Mouse (Mus musculus): ENCODE measurements around the gene Col23a1.
A peak's percentile ranks its signal among the peaks of the same experiment; 100 is the strongest.
"Not testable (repeated sequence)": the region's sequence is repeated elsewhere in the genome, so short reads cannot be mapped to it uniquely, and the experiment has no call there.

Gene Col23a1

GRCm38 (mm10) chr11:51619409-51620060, 329.8 kb downstream of the Col23a1 start, which contains the start of gene Nhp2:
Gene Nhp2, plus strand, starts transcription at chr11:51619735.
- peak; percentile 89 to 96 for DNase-seq (ENCODE audit: low spot score in 2 of 2)

GRCm38 (mm10) chr11:51620084-51620483, 330.4 kb downstream of the Col23a1 start:
- no peak for DNase-seq (ENCODE audit: low spot score in 2 of 2)

- DNase-seq (ENCODE audit: low spot score in 2 of 2), result no peak
Observed at GRCm38 (mm10) chr11:51621776-51622175, 332.1 kb downstream of the Col23a1 start.

- peak; percentile 82 for DNase-seq (ENCODE audit: low spot score in 2 of 2)
Observed at GRCm38 (mm10) chr11:51622971-51623491, 333.3 kb downstream of the Col23a1 start.

- no peak for DNase-seq (ENCODE audit: low spot score in 2 of 2)
Observed at GRCm38 (mm10) chr11:51625187-51625820, 335.6 kb downstream of the Col23a1 start.

- no peak for DNase-seq (ENCODE audit: low spot score in 2 of 2)
Observed at GRCm38 (mm10) chr11:51627425-51627824, 337.7 kb downstream of the Col23a1 start.

GRCm38 (mm10) chr11:51627907-51628306, 338.2 kb downstream of the Col23a1 start:
- DNase-seq (ENCODE audit: low spot score in 2 of 2), result no peak

- DNase-seq (ENCODE audit: low spot score in 2 of 2), result peak in 1 of 2 experiments; percentile 59
Observed at GRCm38 (mm10) chr11:51629651-51630314, 340.1 kb downstream of the Col23a1 start.

- DNase-seq (ENCODE audit: low spot score in 2 of 2), result no peak
Observed at GRCm38 (mm10) chr11:51632130-51632753, 342.5 kb downstream of the Col23a1 start.

- not testable (repeated sequence) for DNase-seq (ENCODE audit: low spot score in 2 of 2)
Observed at GRCm38 (mm10) chr11:51633200-51633599, 343.5 kb downstream of the Col23a1 start.

Data from right cerebral cortex, adult 2 months (tissue).